Mouse (Mus musculus) stomach, embryonic 16.5 days (tissue): ENCODE measurements at regions not wholly inside any gene's neighbourhood (a gene's known extent, or its start where the extent isn't known, plus 50 kb on each side); places are given as distances from the start of the nearest gene placed in this dataset.
A peak's percentile ranks its signal among the peaks of the same experiment; 100 is the strongest.

Experiments
- ATAC-seq: fragments of 200-750 bp; cut with Nextera tagmentation; 2 replicates; pipeline ENCODE4 v1.8.0; 2017; ENCODE audit warnings: moderate number of reproducible peaks, moderate TSS enrichment; ENCODE audit not compliant: insufficient read depth, low FRiP score
- H3K27ac ChIP-seq: fragments of 300-500 bp; sonication (generic); 2 replicates; pipeline ENCODE4 v1.5.1; 2014; ENCODE audit warnings: low read length
- H3K27me3 ChIP-seq: fragments of 300-500 bp; sonication (generic); 2 replicates; pipeline ENCODE4 v1.6.1; 2014; ENCODE audit warnings: low read length, control low read depth, mixed read lengths; ENCODE audit not compliant: control insufficient read depth, insufficient read depth
- H3K36me3 ChIP-seq: fragments of 300-500 bp; sonication (generic); 2 replicates; pipeline ENCODE4 v1.6.1; 2014; ENCODE audit warnings: low read length; ENCODE audit not compliant: control insufficient read depth, insufficient read depth
- H3K4me1 ChIP-seq: fragments of 300-500 bp; sonication (generic); 2 replicates; pipeline ENCODE4 v1.6.1; 2014; ENCODE audit warnings: low read length, control low read depth, mixed read lengths; ENCODE audit not compliant: control insufficient read depth, insufficient read depth
- H3K4me2 ChIP-seq: fragments of 300-500 bp; sonication (generic); 2 replicates; pipeline ENCODE4 v1.6.1; 2014; ENCODE audit warnings: low read depth, low read length, mixed read lengths
- H3K4me3 ChIP-seq: fragments of 300-500 bp; sonication (generic); replicated peaks from 2 replicates; pipeline ENCODE4 v1.5.1; 2014; ENCODE audit warnings: mild to moderate bottlenecking, low read length
- H3K9ac ChIP-seq: fragments of 300-500 bp; sonication (generic); 2 replicates; pipeline ENCODE4 v1.6.1; 2014; ENCODE audit warnings: low read length
- H3K9me3 ChIP-seq: fragments of 300-500 bp; sonication (generic); replicated peaks from 2 replicates; pipeline ENCODE4 v1.6.1; 2016; ENCODE audit warnings: low read length, control low read depth; ENCODE audit not compliant: control insufficient read depth
- WGBS: fragments of 180-500 bp; shearing (Covaris S2); extraction: QIAGEN DNeasy Blood & Tissue Kit; methylation state at CpG from one replicate; pipeline ENCODE4 v1.1.7; 2014; 5-methylcytosine and 5-hydroxymethylcytosine counted together

GRCm38 (mm10) chr10:37613936-37614335 is 475.2 kb upstream of the Marcks start:
- no peak for ATAC-seq
- Histone ChIP-seq H3K9ac (no peak overlapping the region), H3K27ac (no peak overlapping the region), H3K9me3 (no peaks in the 10 kb centered on the region), H3K4me3 (no peak overlapping the region), H3K4me1 (no peaks in the 10 kb centered on the region), H3K4me2 (no peak overlapping the region), H3K36me3 (no peaks in the 10 kb centered on the region), H3K27me3 (no peaks in the 10 kb centered on the region)
- WGBS, result 43% methylated on average over 1 of the region's 1 CpGs

- Histone ChIP-seq H3K9ac (no peak overlapping the region), H3K27ac (peak overlapping the region; percentile 66), H3K36me3 (no peaks in the 10 kb centered on the region), H3K4me2 (no peak overlapping the region), H3K4me3 (no peak overlapping the region), H3K9me3 (no peaks in the 10 kb centered on the region), H3K4me1 (no peaks in the 10 kb centered on the region; the same call in 1 of the 2 replicates), H3K27me3 (no peaks in the 10 kb centered on the region)
- ATAC-seq, result no peak
- 21% methylated on average over 1 of the region's 1 CpGs for WGBS
Observed at GRCm38 (mm10) chr10:37603529-37603928, 464.8 kb upstream of the Marcks start.

- no peak overlapping the region for H3K4me2 ChIP-seq
- no peaks in the 10 kb centered on the region for H3K27me3 ChIP-seq
- H3K4me1 ChIP-seq, result no peaks in the 10 kb centered on the region; the same call in 1 of the 2 replicates
- WGBS, result 26% methylated on average over 2 of the region's 2 CpGs
- ATAC-seq, result peak; percentile 47; the same call in 1 of the 2 replicates
- H3K9ac ChIP-seq, result no peak overlapping the region
- no peaks in the 10 kb centered on the region for H3K36me3 ChIP-seq
- H3K9me3 ChIP-seq, result no peaks in the 10 kb centered on the region
- H3K4me3 ChIP-seq, result no peak overlapping the region
- H3K27ac ChIP-seq, result no peak overlapping the region
Observed at GRCm38 (mm10) chr10:37602936-37603335, 464.2 kb upstream of the Marcks start.

GRCm38 (mm10) chr10:37589889-37590288 is 451.2 kb upstream of the Marcks start:
- no peak overlapping the region for H3K4me3 ChIP-seq
- H3K4me2 ChIP-seq, result no peak overlapping the region
- H3K27ac ChIP-seq, result no peak overlapping the region
- no peaks in the 10 kb centered on the region for H3K27me3 ChIP-seq
- H3K36me3 ChIP-seq, result no peaks in the 10 kb centered on the region
- H3K9ac ChIP-seq, result no peak overlapping the region
- ATAC-seq, result no peak
- no peaks in the 10 kb centered on the region for H3K9me3 ChIP-seq
- 57% methylated on average over 2 of the region's 2 CpGs for WGBS
- no peaks in the 10 kb centered on the region for H3K4me1 ChIP-seq

GRCm38 (mm10) chr10:37589009-37589408 is 450.3 kb upstream of the Marcks start:
- H3K9me3 ChIP-seq, result no peaks in the 10 kb centered on the region
- H3K36me3 ChIP-seq, result no peaks in the 10 kb centered on the region
- H3K4me3 ChIP-seq, result no peak overlapping the region
- no peaks in the 10 kb centered on the region for H3K27me3 ChIP-seq
- no peak overlapping the region for H3K9ac ChIP-seq
- no peak for ATAC-seq
- no peaks in the 10 kb centered on the region for H3K4me1 ChIP-seq
- H3K27ac ChIP-seq, result no peak overlapping the region
- 87% methylated on average over 1 of the region's 1 CpGs for WGBS
- no peak overlapping the region for H3K4me2 ChIP-seq

- WGBS, result 69% methylated on average over 2 of the region's 2 CpGs
- no peak for ATAC-seq
- H3K9me3 ChIP-seq, result no peaks in the 10 kb centered on the region
- no peaks in the 10 kb centered on the region for H3K4me1 ChIP-seq
- H3K27me3 ChIP-seq, result no peaks in the 10 kb centered on the region
- no peak overlapping the region for H3K9ac ChIP-seq
- H3K36me3 ChIP-seq, result no peaks in the 10 kb centered on the region
- H3K4me3 ChIP-seq, result no peak overlapping the region
- H3K27ac ChIP-seq, result no peak overlapping the region
- H3K4me2 ChIP-seq, result no peak overlapping the region
Observed at GRCm38 (mm10) chr10:37571171-37571570, 432.5 kb upstream of the Marcks start.

GRCm38 (mm10) chr10:37561705-37562104 is 423.0 kb upstream of the Marcks start:
- Histone ChIP-seq H3K27ac (no peak overlapping the region), H3K4me2 (no peak overlapping the region), H3K36me3 (no peaks in the 10 kb centered on the region), H3K4me1 (no peaks in the 10 kb centered on the region), H3K4me3 (no peak overlapping the region), H3K9ac (no peak overlapping the region), H3K27me3 (no peaks in the 10 kb centered on the region), H3K9me3 (no peaks in the 10 kb centered on the region)
- WGBS, result 85% methylated on average over 2 of the region's 2 CpGs
- no peak for ATAC-seq

- ATAC-seq, result no peak
- Histone ChIP-seq H3K4me2 (no peak overlapping the region), H3K9ac (no peak overlapping the region), H3K9me3 (no peaks in the 10 kb centered on the region), H3K27me3 (no peaks in the 10 kb centered on the region), H3K4me3 (no peak overlapping the region), H3K36me3 (no peaks in the 10 kb centered on the region), H3K27ac (no peak overlapping the region), H3K4me1 (no peaks in the 10 kb centered on the region)
- WGBS, result 82% methylated on average over 2 of the region's 2 CpGs
Observed at GRCm38 (mm10) chr10:37549446-37549845, 410.7 kb upstream of the Marcks start.

- Histone ChIP-seq H3K4me1 (no peaks in the 10 kb centered on the region), H3K27me3 (no peaks in the 10 kb centered on the region), H3K4me3 (no peak overlapping the region), H3K27ac (no peak overlapping the region), H3K4me2 (no peak overlapping the region), H3K36me3 (no peaks in the 10 kb centered on the region), H3K9me3 (no peaks in the 10 kb centered on the region), H3K9ac (no peak overlapping the region)
- WGBS, result 70% methylated on average over 1 of the region's 1 CpGs
- ATAC-seq, result no peak
Observed at GRCm38 (mm10) chr10:37540703-37541102, 402.0 kb upstream of the Marcks start.
